Mouse (Mus musculus) brain, adult 2 months (tissue): Measurements from ENCODE around the gene Stra8.

Experiments used
- DNase-seq: peaks from one replicate; pipeline ENCODE4 v3.0.0; 2011; ENCODE audit warnings: low read depth, low spot score

The Stra8 gene

DNA sequence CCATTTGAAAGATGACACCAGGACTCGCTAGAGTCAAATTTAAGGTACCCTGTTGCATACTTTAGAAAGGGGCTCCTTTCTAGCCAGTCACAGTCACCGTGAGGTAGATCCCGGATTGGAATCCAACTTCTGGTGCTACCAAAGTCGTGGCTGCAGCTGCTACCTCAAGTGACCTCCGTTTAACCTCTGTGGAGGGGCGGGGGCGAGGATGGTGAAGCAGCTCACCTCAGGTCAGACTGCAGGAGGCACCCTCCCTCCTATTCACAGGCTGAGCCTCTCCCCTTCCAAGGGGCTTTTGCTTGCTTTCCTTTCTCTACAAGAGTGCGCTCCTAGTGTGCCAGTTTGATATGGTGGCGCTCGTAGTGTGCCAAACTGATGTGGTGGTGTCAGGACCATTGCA lies at the start of gene Stra8:
Gene Stra8 (plus strand): TSS at position 208 of the 400 bp plus-strand sequence.
- DNase-seq = no peak

DNA sequence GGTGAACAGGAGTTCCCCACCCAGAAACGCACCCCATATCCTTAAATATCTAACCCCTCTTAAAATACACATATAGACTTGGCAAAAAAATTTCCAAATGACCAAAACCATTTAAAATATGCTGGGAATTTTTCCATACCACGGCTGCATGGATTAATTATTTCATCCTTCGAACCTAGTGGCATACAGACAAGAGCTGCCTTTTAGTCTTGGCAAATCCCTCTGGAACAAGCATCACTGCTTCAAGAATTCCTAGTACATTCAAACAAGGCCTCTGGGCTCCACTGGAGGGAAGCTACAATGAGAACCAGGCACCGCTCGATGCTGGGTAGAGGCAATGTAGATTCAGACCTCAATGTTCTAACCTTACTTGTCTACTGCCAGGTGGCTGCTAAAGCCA lies 49.2 kb upstream of the Stra8 start:
- no peak for DNase-seq

DNA sequence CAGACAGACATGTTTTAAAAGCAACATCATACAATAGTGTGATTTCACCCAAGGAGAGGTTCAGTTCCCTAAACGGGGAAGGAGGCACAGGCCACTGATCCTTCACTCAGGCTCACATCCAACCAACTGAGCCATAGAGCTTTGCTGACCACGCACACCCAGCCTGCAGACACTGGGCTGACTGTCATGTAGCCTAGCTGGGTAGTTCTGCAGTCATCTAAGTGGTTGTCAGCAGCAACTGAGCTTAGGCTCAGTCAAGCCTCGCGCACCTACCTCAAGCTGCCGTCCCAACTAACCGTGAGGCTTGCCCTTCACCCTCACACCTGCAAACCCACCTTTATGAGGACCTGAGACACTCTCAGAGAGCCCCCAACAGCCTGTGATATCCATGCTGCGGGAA lies 48.0 kb upstream of the Stra8 start:
- DNase-seq = peak; percentile 30

DNA sequence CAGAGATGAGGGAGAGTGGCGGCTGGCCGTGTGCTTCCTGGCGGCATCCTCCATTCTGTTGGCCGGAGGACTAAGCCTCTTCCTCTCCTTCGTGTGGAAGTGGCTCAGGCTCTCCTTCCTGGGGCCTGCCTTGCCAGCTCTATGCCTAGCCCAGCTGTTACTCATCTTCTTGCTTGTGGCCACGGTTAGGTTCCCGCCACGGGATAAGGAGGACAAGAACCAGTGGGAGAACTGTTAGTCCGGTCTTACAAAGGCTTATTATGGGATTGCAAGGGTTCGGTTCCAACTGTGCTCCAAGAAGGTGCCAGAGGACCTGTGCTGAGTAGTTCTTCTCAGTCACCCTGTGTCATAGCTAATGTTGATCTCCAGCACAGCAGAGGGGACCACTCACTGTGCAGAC lies 47.1 kb upstream of the Stra8 start:
- no peak for DNase-seq

DNA sequence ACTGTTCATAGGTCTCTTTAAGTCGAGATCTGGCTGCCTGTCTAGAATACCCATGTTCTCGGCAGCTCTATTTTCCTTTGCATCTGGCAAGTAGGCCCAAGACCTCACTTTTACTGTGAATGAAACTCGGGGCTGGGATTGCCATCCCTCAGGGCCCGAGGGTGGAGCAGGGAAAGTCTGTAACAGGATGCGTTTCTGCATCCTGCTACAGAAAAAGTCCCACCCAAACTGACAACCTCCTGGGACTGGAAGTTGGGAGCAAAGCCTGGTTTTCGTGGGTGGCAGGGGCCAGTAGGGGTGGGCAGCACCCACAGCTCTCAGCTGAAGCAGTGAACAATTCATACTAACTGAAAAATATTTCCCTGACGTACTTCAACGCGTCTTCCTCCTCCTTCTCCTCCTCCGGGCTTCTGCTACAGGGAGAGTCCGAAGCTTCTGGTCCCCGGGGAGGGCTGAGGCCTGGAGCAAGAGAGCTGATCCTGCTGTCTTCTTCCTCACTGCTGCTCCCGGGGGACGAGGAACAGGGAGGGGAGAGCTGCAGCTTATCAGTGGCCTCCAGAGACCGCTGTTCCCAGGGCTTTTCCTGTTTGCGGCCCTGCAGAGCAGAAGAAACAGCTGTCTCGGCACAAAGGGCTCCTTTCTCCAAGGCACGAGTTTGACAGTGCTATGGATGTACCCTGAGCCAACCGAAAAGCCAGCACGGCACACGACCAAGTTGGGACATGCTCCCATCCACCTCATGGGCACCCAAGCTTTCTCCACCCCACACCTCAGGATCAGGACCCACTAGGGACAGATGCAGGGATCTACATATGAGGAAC lies 45.7 kb upstream of the Stra8 start:
- peak; percentile 66 for DNase-seq

DNA sequence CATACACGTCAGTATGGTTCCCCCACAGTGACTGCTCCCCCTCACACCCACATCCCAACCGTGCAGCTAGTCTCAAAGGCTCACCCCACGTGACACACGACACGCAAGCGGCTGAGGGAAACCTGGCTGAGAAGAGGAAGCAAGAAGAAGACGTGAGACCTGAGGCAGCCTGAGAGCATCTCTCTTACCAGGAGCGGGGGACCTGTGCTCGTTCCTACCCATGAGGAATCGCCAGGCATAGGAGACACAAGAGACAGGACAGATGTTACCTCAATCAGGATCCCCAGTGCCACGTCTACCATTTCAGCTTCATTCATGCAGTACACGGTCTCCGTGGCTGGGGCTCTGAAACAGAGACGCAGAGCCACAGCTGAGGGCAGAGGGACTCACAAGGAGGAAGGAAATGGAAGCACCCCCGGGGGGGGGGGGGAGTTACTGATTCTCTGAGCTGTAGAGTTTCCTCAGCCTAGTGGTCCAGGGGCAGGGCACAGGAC lies 44.6 kb upstream of the Stra8 start:
- DNase-seq = peak; percentile 65

DNA sequence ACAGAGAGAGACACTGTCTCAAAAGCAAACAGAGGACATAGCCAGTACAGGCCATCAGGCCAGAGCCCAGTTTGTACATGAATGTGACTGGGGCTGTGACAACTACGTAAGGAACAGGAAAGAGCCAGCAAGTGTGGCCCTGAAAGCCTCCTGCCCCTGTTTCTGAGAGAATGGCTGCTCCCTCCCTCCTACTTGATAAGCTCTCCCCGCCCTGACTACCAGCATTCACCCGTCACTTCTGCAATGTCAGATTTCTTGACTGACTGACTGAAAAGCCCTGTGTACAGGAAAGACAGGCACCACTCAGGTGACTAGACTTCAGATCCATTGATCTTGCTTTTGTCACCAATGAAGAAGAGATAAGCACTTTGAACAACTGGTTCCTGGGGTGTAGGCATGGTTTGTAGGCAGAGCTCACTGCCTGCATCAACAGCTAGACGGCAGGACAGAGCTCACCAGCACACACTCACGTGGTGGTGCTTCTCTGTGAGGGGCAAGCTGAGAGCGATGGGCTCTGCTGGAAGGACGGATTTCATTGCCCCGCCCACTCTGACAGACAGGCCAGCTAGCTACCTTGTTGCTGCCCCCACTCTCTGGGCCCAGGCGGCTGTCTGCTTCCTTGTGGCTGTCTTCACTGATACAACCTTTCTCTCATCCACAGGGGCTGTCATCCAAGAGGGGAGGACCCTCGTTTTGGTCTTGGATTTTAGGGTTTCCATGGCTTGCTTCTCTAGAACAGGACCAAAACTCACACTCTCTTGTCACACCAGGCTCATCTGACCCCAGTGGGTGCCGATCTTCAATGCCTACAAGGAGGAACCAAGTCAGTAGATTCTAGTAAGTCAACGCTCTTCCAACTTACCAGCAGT lies 43.8 kb upstream of the Stra8 start:
- DNase-seq = no peak

DNA sequence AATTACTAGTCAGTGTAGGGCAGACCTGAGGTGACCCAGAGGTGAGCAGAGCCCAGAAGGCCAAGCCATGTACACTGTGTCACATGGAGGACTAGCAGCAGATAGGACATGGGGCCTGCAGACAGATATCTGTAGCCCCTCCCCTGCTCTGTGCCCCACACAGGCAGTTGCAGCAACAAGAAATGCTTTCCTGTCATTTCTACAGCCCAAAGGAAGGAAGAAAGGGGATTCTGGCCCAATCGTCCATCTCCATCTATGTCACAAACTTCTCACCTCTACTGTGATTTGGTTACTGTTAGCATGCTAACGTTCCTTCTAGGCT lies 43.2 kb upstream of the Stra8 start:
- no peak for DNase-seq

DNA sequence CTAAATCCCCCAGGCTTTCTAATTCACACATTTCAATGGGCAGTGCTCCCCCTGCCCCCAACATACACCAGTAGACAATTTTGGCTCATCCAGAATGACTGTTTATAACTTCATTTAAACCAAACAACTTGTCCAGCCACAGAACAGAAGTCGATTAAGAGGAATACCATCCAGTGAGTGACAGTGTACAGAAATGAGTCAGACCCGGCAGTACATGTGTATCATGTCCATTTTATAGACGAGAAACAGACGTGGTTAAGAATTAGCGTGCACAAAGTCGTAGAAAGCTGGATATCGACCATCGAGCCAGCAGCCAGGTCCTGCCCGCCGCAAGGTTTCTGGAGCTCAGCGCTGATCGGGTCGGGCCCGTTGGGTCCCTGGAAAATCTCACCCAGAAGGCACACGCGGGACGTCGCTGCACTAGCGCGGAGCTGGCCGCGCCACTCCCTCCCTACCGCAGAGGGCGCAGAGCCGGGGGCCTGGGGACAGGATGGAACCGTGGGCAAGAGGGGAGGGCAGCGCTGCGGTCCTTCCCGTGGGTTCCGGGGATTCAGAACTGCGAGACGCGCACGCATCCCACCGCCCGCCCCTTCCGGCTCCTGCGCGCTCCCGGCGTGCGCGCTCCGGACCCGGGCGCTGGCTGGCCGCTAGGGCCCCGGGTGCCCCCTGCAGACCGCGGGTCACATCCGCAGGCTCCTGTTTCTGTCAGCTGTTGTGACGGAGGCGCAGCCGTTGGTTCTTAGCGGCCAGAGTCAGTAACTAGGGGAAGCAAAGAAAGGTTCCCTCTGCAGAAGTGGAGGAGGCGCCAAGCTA lies 42.2 kb upstream of the Stra8 start, which contains the start of gene Cyren:
Gene Cyren (minus strand): TSS at position 552 of the 813 bp plus-strand sequence.
- peak; percentile 96 for DNase-seq

DNA sequence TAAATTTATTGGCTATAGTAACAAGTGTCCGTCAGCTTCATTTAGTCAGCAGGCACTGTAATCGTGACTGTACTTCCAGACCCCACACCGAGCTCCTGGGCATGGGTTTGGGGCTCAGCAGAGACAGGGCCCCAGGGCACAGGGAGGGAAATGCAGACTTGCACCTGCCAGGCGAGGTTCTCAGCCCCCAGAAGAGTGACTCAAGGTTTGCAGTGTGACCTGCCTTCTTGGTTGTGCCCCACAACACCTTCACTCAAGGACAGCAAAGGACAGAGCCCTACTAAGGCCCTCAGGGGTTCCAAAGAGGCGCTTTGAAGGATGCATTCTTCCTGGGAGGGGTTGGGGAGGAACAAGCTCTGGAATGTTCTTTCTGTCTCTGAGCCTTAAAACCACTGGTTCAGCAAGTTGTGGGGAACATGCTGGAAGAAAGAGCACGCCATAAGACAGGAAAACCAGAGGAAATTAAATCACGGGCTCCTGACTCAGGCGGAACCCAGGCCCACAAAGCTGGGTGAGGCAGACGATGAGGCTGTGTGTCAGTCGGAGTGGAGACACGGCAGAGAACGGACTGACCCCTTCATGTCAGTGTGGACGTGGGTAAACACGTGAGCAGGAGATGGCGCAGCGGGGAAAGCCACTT lies 40.7 kb upstream of the Stra8 start:
- DNase-seq = no peak

DNA sequence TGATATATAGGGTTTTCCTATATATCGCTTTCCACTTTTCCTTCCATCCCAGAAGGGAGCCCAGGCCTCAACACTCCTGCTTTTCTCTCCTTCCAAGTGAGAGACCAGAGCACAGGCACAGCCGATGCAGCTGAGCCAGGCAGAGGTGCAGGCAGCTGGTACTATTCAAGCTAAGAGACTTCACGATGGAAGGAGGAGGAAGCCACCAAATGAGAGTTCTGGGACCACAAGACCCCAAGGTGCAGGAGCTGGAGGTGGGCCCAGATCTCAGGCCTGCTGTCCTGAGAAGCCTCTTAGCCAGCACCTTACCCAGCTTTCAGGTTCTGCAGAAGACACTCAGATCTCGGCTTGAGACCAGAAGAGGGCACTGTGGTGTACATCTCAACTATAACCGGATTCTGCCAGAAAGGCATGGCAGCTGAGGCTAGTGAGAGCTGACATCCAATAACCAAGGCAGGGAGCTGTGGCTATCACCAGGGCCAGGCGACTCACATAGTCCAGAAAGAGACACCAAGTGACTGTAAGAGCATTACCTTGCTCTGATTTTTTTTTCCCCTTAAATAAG lies 40.0 kb upstream of the Stra8 start:
- peak; percentile 87 for DNase-seq

DNA sequence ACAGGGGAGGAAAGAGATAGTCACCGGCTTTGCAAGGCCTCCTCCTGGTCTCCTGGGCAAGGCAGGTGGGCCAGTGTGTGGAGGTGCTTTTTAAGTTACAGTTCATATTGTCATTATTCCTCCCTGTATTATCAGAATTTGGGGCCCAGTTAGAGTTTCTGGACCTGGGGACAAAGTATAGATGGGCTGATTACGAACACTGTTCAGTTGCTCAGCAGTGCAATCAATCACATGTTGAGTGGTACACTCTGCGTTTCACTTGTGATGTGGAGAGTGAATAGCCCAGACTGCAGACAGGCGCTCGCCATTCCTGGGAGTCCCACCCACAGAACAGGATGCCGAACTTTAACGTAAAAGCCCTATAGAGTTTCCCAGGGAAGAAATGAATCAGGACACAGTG lies 35.2 kb upstream of the Stra8 start:
- DNase-seq = no peak

DNA sequence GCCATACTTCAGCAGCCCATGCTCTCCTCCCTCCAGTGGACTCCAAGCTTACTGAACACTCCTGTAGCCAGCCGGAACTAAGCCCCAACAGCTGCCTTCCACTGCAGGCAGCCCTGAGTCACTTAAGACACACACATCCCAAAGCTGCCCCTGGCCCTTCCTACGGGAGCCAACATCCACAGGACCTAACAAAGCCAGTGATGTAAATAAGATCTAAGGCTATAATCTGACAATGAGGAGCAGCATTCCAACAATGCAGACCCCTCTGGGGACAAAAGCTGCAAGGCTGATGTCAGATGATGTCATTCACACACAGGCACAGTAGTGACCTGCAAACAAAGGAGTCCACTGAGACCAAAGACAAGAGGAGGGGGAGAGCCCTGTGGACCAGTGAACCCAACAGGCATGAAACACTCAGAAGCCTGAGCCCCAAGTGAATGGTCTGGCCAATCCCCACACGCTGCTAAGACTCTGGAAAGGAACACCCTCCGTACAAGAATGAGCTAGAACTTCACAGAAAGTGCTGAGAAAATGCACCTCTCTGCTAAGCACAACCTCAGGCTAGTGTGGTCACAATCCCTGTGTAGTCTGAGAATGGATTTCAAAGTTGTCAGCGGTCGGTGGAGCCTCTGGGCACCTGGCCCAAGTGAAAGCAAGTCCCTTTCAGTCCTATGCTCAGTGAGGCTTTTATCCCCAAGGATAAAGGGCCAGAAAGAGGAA lies 32.7 kb upstream of the Stra8 start:
- peak; percentile 79 for DNase-seq

DNA sequence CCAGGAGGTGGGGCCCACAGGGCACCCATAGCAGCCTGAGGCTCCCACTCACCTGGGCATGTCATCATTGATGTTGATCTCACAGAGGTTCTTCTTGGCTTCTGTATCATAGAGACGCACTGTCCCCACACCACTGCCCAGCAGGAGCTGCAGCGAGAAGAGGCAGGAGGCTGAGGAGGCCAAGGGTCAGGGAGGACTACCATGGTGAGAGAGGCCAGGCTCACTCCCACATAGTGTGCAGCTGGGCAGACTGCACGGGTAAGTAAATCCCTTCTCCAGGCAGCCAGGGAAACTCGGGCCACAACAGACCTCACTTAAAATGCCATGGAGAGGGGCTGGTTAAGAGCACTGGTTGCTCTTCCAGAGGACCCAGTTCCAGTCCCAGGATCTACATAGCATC lies 30.8 kb upstream of the Stra8 start:
- no peak for DNase-seq

DNA sequence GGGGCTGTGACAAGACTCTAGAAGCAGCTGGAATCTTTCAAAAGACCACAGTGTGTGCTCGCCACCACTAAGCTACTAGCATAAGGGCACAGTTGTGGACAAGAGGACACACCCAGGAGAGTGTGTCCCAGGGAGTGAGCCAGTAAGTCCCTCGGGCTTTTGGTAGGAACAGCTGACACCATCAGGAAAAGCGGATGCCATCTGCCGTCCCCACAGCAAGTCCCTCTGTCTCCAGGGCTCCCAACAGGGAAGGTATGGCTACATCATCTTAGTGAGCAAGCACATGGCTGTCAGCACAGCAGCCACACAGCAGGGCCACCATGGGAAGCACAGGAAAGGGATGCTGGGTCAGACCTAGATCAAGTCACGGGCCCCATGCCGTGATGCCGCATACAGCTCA lies 24.4 kb upstream of the Stra8 start:
- DNase-seq = peak; percentile 48

DNA sequence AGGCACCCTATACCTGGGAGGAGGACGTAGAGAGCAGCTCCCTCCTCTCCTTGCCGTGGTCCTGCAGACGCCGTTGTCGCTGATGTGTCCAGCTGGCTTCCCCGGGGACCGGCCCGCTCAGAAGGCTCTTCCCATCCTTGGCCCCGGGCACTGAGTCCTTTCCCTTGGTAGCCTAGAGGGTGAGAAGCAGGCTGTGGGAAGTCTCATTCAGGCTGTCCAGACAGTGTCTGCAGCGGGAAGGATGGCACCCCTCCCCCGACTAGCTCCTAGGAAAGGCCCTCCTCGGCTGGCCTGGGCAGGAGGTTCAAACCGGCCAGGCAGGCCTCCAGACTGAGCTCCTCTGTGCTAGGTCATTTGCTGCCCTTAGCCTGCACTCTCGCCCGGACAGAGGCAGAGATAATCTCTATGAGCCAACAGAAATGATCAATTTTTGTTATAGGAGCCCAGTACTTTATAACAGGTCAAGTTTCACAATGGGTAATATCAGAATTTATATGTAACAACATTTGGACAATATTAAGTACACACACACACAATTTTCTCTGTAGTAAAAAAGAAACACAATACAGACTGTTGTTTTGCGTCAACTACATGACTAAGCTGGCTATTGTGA lies 23.7 kb upstream of the Stra8 start:
- DNase-seq = no peak

DNA sequence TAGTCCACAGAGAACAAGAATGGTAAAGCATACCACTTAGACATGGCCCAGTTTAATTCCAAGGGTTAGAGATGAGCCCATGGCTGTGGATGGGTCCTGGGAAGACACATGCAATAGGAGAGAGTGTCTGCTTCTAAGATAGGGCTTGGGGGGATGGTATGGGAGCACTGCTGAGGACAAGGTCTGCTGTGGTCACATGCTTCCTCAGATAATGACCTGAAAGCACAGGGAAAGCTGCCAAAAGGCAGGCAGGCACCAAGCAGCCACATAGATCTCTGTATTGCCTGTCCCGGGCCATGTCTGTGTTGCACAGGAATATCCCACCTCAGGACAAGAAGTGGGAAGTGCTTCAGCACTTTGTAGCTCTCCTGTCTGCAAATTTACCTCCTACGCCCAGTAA lies 20.8 kb upstream of the Stra8 start:
- DNase-seq = no peak

DNA sequence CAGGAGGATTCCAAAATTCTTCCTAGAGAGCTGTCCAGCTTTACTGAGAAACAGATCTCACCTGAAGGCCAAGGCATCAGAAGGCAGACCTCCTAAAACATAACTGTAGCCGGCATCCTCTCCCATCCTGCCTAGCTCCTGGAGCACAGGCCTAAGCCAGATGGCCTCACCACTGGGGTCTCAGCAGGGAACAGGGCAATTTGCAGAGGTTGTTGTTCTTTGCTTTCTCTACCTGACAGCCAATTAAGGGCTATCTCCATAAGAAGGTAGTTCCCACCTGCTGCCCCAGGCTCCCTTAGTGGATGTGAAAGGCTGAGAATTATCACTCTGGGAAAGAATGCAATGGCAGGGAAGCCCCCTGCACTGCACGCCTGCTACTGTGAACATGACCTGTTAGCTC lies 19.0 kb upstream of the Stra8 start:
- peak; percentile 43 for DNase-seq

DNA sequence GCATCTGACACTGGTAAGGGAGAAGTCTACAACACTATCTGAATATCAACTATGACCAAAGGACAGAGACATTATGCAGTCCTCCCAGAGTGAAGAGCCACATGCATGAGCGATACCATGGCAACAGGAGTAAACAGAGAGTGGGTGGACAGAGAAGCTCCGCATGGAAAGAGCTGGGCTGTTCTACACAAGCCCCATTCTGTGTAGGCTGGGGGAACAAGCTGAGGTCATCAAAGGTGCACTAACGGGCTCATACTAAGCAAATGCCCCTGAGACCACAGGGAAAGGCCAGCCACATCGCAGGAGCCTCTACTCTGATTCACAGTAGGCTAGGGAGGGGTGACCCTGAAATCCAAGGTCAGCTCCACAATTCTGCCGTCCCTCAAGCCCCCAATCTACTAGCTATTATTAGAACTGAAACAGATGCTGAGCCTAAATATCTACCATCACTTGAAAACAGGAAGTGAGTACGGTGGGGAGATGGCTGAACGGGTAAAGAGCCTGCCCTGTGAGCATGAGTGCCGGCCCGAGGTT lies 18.0 kb upstream of the Stra8 start:
- DNase-seq = peak; percentile 74

DNA sequence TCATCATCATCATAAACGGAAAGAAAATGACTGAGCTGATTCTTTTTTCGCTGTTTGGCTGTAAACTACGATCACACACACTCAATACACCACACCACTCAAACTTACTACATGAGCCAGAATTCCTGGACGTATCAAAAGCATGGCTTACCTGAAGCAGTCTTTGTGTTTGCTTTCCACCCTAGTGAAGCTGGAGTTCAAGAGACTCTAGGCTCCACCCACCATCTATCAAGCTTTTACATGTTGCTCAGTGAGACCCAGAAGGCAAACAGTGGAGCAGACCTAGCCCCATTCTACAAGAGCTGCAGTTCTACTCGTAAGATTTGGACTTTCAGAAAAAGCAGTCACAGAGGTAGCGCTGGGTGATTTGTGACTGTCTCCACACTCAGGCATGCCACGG lies 17.4 kb upstream of the Stra8 start:
- no peak for DNase-seq
